Mouse (Mus musculus) heart, postnatal 25 days (tissue): ENCODE measurements around the gene Fbxo33. TPM values are rescaled to one million over a fixed set of nuclear protein-coding genes. Genes with fewer than 3 reads are reported as not detected.

Source experiments
- DNase-seq: peaks from one replicate; pipeline ENCODE4 v3.0.0; 2022; ENCODE audit warnings: low spot score
- intact Hi-C: fragments of 180-260 bp; cut with DNase I; formaldehyde crosslinking; loops from one replicate; pipeline ENCODE4 v1.15.1; 2025
- microRNA-seq: library from miRNA; unstranded; fragments of <30 nt; microRNA quantifications from one replicate; pipeline ENCODE4 v1.2.0, GENCODE M21; 2022
- total RNA-seq, 2 experiments: library from RNA; stranded (reverse); gene quantifications; 2 replicates each; pipeline ENCODE4 v1.2.3; 2021

Gene Fbxo33
- total RNA-seq, 2 experiments from 2014 or later, result 7.9 to 9.3 TPM

DNA sequence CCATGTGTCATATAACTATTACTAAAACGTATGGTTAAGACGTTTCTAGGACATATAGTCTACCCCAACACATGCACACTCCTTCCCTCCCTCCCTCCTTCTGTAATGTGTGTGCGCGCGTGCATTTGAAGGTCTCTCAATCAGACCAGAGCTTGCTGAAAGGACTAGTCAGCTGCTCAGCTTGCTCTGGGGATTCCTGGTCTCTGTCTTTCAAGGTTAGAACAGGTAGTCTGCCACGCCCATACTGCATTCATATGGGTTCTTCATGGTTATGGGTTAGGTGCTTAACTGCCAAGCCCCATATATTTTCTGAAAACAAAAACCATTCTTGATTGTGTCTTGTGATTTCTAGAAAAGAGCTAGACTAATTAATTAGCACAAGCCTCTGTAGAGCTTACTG is 14.0 kb downstream of the Fbxo33 start:
- intact Hi-C loops, result no loop called here
- no peak for DNase-seq

DNA sequence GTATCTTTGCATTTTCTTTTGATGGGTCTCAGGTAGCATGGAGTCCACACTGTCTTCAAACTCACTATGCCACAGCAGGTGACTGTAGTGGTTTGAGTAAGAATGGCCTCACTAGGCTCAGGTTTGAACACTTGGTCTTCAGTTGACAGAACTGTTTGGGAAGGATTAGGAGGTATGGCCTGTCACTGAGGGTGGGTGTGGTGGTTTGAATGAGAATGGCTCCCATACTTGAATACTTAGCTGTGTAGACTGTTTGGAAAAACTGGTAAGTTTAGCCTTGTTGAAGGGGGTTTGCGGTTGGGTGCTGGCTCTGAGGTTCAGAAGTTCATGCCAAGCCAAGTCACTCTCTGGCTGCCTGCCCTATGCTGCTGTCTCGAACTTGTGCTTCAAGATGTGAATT is 20.2 kb downstream of the Fbxo33 start:
- intact Hi-C loops, result no loop called here
- DNase-seq, result no peak

DNA sequence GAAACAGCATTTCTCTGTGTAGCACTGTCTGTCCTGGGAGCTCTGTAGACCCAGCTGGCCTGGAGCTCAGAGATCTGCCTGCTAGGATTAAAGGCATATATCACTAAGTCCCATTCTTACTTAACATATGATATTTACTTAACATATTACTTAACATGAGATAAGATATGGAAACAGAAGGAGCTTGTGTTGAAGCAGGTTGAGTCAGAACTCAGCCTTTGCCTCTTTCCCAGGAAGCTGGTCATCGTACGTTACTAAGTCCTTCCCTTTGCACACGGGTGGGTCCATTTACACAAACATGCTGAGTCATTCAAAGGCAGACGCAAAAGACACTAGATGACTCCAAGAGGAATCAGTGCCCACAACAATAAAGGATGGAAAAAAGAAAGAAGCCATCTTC is 20.8 kb downstream of the Fbxo33 start:
- intact Hi-C loops, result no loop called here
- no peak for DNase-seq

DNA sequence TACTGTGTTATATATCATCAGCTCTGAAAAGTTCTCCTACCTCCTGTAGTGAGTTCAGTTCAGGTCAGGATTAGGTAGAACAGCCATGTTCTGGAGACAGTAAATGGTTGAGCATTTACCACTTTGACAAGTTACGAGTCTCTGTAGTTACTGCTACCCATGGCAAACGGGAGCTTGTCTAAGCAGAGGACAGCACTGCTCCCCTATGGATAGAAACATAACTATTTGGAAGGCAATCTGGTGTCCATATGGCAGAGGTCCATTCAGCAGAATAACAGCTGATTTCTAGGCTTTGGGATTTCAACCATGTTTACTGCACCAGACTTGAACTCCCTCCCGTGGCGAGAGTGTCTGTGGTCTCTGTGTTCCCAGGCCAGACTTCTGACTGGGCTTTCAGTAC is 23.6 kb downstream of the Fbxo33 start:
- no peak for DNase-seq
- intact Hi-C loops, result no loop called here

DNA sequence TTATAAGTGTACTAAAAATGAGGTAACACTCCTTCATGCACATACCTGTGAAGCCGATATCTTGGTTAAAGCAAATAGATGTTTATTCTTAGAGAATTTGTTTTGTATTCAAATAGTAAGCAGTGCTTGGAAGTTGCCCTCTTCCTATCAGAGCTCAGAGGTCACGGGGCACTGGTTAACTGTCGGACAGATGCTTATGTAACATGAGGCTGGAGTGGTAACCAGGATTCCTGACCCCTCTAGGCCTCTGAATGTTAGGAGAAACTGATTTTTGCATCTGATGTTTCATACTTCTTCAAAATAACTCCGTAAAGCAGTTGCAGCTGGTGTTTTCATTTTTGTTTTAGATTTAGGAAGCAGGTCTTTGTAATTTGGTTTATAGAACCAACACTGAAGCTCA is 24.5 kb downstream of the Fbxo33 start:
- no peak for DNase-seq
- intact Hi-C loops, result no loop called here

DNA sequence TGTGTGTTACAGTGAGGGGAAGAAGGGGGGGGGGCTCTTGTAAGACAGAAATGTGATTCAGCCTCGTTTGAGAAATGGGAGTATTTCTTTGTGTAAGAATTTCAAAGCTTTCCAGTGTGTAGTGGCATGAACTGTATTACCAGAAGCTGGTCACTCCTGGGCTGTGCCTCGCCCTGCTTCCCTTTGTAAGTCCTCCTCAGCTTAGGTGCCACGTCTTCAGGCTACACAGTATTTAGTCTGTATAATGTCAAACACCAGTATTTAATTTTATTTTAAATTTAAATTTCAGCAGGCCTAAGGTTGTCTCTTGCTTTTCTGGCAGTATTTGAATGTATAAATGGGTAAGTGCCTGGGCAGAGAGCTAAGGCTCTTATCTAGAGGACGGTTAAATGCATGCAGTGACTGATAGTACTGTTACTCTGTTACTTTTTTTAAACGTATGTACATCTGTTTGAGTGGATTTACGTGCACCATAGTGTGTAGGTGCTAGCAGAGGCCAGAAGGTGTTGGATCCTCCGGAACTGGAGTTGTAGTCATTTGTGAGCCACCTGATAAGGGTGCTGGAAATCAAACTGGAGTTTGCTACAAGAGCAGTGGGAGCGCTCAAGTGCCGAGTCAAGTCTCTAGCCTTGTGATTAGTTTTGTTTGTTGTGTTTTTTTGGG is 25.1 kb downstream of the Fbxo33 start:
- no peak for DNase-seq
- intact Hi-C loops, result no loop called here

DNA sequence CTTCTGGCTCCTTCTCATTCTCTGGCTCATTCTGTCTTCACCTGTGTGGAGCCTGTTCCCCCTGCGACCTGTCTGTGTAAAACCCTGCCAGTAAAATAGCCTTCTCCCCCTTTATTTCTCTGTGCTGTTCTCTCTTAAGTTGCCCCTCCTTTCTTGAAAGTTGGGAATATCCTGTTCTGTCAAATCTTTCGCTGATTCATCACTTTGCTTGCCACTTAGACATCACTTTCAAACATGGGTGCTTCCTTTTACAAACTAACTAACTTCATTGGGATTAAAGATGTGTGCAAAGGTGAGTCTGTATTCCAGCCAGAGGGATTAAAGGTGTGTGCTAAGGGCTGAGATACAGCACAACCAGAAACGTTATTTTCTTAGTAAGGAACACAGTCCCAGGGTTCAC is 25.9 kb downstream of the Fbxo33 start:
- intact Hi-C loops, result no loop called here
- no peak for DNase-seq

DNA sequence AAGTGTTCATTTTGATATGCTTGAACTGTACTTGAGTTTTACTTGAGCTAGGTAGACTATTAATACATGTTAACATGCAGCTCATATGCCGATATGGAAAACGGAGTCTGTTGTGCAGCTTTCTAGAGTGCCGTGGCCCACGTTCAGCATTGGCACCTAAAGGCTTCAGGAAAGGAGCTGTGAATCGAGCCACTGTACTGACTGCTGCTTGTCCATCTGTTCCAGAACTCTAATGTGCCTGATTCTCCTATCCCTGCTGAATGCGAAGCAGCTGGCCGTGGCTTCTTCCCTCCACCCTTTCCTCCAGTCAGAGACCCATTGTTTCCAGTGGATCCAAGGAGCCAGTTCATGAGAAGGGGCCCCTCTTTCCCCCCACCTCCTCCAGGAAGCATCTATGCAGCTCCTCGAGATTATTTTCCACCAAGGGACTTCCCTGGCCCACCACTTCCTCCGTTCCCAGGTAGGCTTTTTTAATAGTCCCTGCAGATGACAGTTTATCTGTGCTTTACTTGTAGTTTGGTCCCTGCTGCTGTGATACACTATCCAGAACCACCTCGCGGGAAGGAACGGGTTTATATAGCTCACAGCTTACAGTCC is 31.3 kb downstream of the Fbxo33 start:
- no peak for DNase-seq
- intact Hi-C loops, result no loop called here

DNA sequence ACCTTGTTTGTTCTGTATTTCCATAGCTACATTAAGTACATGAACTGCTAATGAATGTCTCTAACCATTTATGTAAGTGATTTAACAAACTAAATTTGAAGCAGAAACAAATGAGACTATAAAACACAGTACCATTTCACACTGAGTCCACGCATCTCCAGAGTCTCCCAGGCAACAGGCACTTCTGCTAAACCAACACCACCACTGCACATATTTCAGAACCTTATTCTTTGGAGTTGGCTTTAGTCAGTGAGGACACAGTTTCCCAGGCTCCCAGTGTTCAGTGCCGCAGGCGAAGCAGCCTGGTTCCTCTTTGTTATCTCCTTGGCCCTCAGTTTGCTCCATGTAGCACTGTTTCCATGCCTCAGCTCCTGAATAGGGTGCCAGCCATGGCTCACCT is 41.7 kb downstream of the Fbxo33 start:
- DNase-seq, result no peak
- intact Hi-C loops, result no loop called here

DNA sequence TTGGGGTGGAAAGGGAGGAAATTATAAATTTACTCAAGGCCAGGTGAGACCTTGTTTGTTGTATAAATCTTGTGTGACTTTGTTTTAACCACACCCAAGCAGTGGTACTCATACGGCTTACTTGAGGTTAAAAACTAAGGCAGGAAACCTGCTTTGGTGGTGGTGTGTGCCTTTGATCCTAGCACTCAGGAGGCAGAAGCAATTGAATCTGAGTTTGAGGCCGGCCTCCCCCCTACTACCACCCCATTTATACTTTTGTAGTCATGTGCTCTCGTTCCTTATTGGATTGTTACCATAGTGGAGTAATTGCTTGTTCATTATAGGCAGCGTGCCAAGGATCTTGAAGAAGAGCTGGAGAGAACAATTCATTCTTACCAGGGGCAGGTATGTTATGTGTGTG is 49.6 kb downstream of the Fbxo33 start:
- intact Hi-C loops, result no loop called here
- DNase-seq, result no peak

DNA sequence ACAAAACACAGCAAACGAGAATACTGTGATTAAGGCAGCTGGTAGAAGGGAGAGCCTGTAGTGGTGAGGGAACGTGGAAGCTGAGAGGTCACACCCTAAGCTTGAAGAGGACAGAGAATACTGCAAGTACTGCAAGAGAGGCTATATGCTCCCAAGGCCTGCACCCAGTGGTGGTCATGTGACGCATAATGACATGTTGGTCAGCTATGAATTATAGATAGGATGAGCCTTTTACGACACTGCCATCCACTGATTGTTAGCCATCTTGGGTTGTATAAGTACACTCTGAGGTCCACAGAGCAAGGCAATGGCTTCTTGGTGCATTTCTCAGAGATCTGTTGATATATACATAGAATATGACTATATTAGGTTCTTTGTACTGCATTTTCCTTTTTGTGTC is 53.0 kb downstream of the Fbxo33 start:
- intact Hi-C loops, result no loop called here
- DNase-seq, result no peak

DNA sequence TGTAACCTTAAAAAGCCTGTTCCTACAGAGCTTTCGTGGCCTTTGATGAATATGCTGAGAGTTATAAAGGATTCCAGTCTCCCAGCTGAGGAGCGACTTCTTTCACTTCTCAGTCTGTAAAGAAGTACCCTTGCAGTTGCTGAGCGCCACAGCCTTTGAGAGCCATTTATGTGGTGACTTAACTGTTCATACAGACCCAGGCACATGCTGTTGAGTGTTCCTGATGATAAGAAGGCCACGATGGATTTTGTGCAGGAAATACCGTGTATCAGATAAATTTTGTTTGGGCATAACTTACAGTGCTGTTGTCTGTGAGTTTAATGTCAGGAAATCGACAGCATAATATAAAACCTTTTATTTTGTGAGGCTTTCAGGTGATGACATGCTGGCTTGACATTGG is 55.0 kb downstream of the Fbxo33 start:
- DNase-seq, result no peak
- intact Hi-C loops, result no loop called here

DNA sequence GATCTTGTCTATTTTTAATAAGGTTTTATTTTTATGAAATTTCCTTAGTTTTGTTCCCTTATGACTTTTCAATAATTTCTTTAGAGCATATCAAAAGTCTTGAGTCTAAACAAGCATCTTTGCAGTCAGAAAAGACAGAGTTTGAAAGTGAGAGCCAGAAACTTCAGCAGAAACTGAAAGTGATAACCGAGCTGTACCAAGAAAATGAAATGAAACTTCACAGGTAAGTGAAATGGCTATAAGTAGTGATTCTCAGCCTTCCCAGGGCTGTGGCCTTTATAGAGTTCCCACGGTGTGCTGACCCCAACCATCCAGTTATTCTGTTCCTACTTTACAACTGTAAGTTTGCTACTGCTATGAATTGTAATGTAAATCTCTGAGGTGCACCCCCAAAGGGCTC is 56.7 kb downstream of the Fbxo33 start:
- intact Hi-C loops, result no loop called here
- no peak for DNase-seq

DNA sequence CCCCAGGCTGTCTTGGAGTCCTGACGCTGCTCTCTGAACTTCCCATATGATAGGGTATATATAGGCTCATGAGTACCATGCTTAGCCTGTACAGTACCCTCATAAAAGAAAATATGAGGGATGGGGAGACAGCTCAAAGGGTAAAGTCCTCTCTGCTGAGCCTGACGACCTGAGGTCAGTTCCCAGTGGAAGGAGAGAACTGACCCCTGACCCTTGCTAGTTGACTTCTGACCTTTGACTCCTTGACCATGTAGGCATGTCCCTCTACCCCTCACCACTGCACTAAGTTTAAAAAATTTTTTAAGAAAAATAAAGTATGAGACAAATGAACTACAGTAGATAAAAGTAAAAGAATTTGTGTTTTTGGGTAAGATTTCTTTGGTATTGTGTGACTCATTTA is 58.4 kb downstream of the Fbxo33 start:
- intact Hi-C loops, result no loop called here

More for the DNA sequence above, 58.4 kb downstream of the Fbxo33 start:
- DNase-seq, result no peak

Small RNAs within 50 kb of the gene (microRNA-seq; reads per million reads assigned to microRNA genes)
- not detected for gene Gm27284

Other genes with a start within 250 kb of the Fbxo33 start
- gene Sec23a, start 207.7 kb downstream of the Fbxo33 start, total RNA-seq, result 10 to 100 TPM; 38.1 to 45.1 TPM
- 1 to 10 TPM; 6.1 to 6.5 TPM for gene Gemin2, start 206.3 kb downstream of the Fbxo33 start, total RNA-seq
- gene Trappc6b, start 158.3 kb downstream of the Fbxo33 start, total RNA-seq, result 10 to 100 TPM; 64.8 to 67.3 TPM
- gene Pnn, start 152.8 kb downstream of the Fbxo33 start, total RNA-seq, result 10 to 100 TPM; 20.0 to 25.4 TPM
- gene Mia2, start 123.9 kb downstream of the Fbxo33 start, total RNA-seq, result 10 to 100 TPM; 86.1 to 96.0 TPM